Mouse (Mus musculus) cerebellum, adult 2 months (tissue): Measurements from ENCODE around the gene Agbl5.

Source experiments
- CTCF ChIP-seq: fragments of 200-500 bp; IDR thresholded peaks from 2 replicates; pipeline ENCODE4 v1.5.1; 2011; ENCODE audit warnings: low read depth, mild to moderate bottlenecking, control low read depth, low read length, moderate library complexity, borderline replicate concordance; ENCODE audit not compliant: insufficient read depth
- POLR2A ChIP-seq: fragments of 200-500 bp; IDR thresholded peaks from 2 replicates; pipeline ENCODE4 v1.6.1; 2011; ENCODE audit warnings: low read length, control low read depth, borderline replicate concordance; ENCODE audit not compliant: insufficient read depth

DNA sequence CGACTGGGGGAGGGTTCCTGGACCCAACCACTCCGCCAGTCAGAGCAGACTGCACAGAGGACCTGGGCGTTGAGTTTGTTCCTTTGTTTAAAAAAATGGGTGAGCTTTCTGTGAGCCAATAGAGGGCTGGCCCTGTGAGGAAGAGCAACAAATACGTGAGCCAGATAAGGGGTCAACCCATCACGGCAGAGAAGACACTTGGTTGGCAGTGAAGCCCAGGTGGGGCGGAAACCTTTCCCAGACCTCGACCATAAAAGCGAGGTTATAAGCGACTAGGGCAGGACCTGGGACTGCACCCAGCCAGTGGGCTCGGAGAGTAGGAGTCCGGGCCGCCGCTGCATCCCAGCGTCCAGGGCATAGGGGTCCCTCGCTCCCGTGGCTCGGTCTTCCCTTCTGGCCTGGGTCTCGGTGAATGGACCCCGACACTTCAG lies 1.1 kb upstream of the Agbl5 start:
- no peak for TF ChIP-seq CTCF
- peak; percentile 63; the same call in 1 of the 2 replicates for TF ChIP-seq POLR2A
